In genomic region chr13:37779251-37779667, GRCm38 (mm10) we compare ENCODE assay signal across 8 mouse cellular contexts. TPM values are rescaled to one million over a fixed set of nuclear protein-coding genes. Genes with fewer than 3 reads are reported as not detected.
DNase-seq lines count a peak whose midpoint lies in the region; ATAC-seq and TF ChIP-seq lines count a peak whose summit lies in the region.

No protein-coding gene starts in this region.

- H3K9ac ChIP-seq in heart, embryonic 14.5 days (ENCODE audit: low read length) = peak overlapping the region; percentile 74; the same call in 1 of the 2 replicates
- peak overlapping the region; percentile 67; the same call in 1 of the 2 replicates for H3K9ac ChIP-seq in liver, embryonic 13.5 days
- no peak overlapping the region for H3K9ac ChIP-seq in midbrain, postnatal 0 days (replicated peaks; ENCODE audit: low read length, poor library complexity, severe bottlenecking)

- peak overlapping the region; percentile 62 for H3K27ac ChIP-seq in bone marrow, adult 2 months (ENCODE audit: control insufficient read depth, insufficient read depth, low read depth, low read length, poor library complexity)
- H3K27ac ChIP-seq in heart, embryonic 14.5 days (replicated peaks in 1 of 2; ENCODE audit: control insufficient read depth in 1 of 2, insufficient read depth in 1 of 2, low read depth in 2 of 2, low read length in 2 of 2) = no peak overlapping the region
- no peak overlapping the region for H3K27ac ChIP-seq in liver, embryonic 13.5 days
- no peak overlapping the region for H3K27ac ChIP-seq in midbrain, postnatal 0 days (ENCODE audit: low read depth, low read length)
- H3K27ac ChIP-seq in cerebellum, adult 2 months (ENCODE audit: insufficient read depth, low read length) = no peak overlapping the region

- H3K36me3 ChIP-seq in heart, embryonic 14.5 days (ENCODE audit: control insufficient read depth, insufficient read depth, low read length) = no peaks in the 10 kb centered on the region
- no peaks in the 10 kb centered on the region for H3K36me3 ChIP-seq in liver, embryonic 13.5 days
- H3K36me3 ChIP-seq in midbrain, postnatal 0 days (ENCODE audit: insufficient read depth, low read length) = no peaks in the 10 kb centered on the region

- DNase-seq in heart, adult 11 months = peak; percentile 95
- no peak for DNase-seq in heart, postnatal 25 days (ENCODE audit: low spot score)
- no peak for DNase-seq in liver, embryonic 13.5 days
- DNase-seq in midbrain, postnatal 0 days (ENCODE audit: low spot score) = no peak
- DNase-seq in cerebellum, adult 2 months = no peak
- no peak for DNase-seq in adrenal gland, adult 18-20 months (ENCODE audit: low spot score in 2 of 2)

- peak overlapping the region; percentile 84 for H3K4me3 ChIP-seq in bone marrow, adult 2 months (replicated peaks; ENCODE audit: control insufficient read depth, low read depth, low read length)
- peak overlapping the region; percentile 59 to 69 for H3K4me3 ChIP-seq in heart, embryonic 14.5 days (ENCODE audit: control insufficient read depth in 1 of 2, insufficient read depth in 1 of 2, low read depth in 1 of 2, low read length in 2 of 2)
- H3K4me3 ChIP-seq in liver, embryonic 13.5 days (replicated peaks) = peak overlapping the region; percentile 64
- peak overlapping the region; percentile 61 for H3K4me3 ChIP-seq in midbrain, postnatal 0 days (ENCODE audit: low read depth, low read length)
- H3K4me3 ChIP-seq in cerebellum, adult 2 months (replicated peaks; ENCODE audit: insufficient read depth, low read depth, low read length) = no peak overlapping the region

- peaks cover 7% of the 10 kb centered on the region; the same call in 1 of the 2 replicates for H3K27me3 ChIP-seq in heart, embryonic 14.5 days (ENCODE audit: control insufficient read depth, insufficient read depth, low read length)
- H3K27me3 ChIP-seq in liver, embryonic 13.5 days = peaks cover 25% of the 10 kb centered on the region
- peaks cover 3% of the 10 kb centered on the region for H3K27me3 ChIP-seq in midbrain, postnatal 0 days (ENCODE audit: insufficient read depth, low read length)
- no peaks in the 10 kb centered on the region for H3K27me3 ChIP-seq in cerebellum, adult 2 months (ENCODE audit: control insufficient read depth, insufficient read depth, low read length)

- no peak for ATAC-seq in heart, embryonic 14.5 days (ENCODE audit: insufficient number of reproducible peaks, insufficient read depth, low FRiP score, low read depth)
- no peak for ATAC-seq in liver, embryonic 13.5 days (ENCODE audit: low read depth)
- ATAC-seq in midbrain, postnatal 0 days (ENCODE audit: low FRiP score) = no peak; the same call in 1 of the 2 replicates

- TF ChIP-seq POLR2A in bone marrow, adult 2 months (IDR thresholded peaks at IDR 0.05; ENCODE audit: borderline replicate concordance, control insufficient read depth, low read depth, low read length) = no peak
- TF ChIP-seq POLR2A in cerebellum, adult 2 months (IDR thresholded peaks at IDR 0.05; ENCODE audit: borderline replicate concordance, insufficient read depth, low read length) = no peak

- H3K4me2 ChIP-seq in heart, embryonic 14.5 days (ENCODE audit: low read length) = peak overlapping the region; percentile 100
- H3K4me2 ChIP-seq in liver, embryonic 13.5 days = peak overlapping the region; percentile 96
- H3K4me2 ChIP-seq in midbrain, postnatal 0 days (ENCODE audit: low read depth, low read length, poor library complexity, severe bottlenecking) = peak overlapping the region; percentile 100

- 3% methylated on average over 9 of the region's 9 CpGs for WGBS in bone marrow, adult 2 months
- 6% methylated on average over 9 of the region's 9 CpGs for WGBS in heart, embryonic 14.5 days
- WGBS in liver, embryonic 13.5 days (ENCODE audit: insufficient replicate concordance) = 4% methylated on average over 9 of the region's 9 CpGs
- WGBS in midbrain, postnatal 0 days = 3% methylated on average over 9 of the region's 9 CpGs
- WGBS in cerebellum, adult 2 months = 12% methylated on average over 9 of the region's 9 CpGs

- H3K9me3 ChIP-seq in heart, embryonic 14.5 days (ENCODE audit: control insufficient read depth, low read length) = no peaks in the 10 kb centered on the region
- no peaks in the 10 kb centered on the region for H3K9me3 ChIP-seq in liver, embryonic 13.5 days (replicated peaks)
- H3K9me3 ChIP-seq in midbrain, postnatal 0 days (ENCODE audit: low read length) = no peaks in the 10 kb centered on the region

- no peak for TF ChIP-seq CTCF in bone marrow, adult 2 months (IDR thresholded peaks at IDR 0.05; ENCODE audit: control insufficient read depth, insufficient read depth, low read length)
- TF ChIP-seq CTCF in midbrain, postnatal 0 days (IDR thresholded peaks at IDR 0.05) = no peak
- no peak for TF ChIP-seq CTCF in cerebellum, adult 2 months (IDR thresholded peaks at IDR 0.05; ENCODE audit: borderline replicate concordance, insufficient read depth, low read depth, low read length)

- intact Hi-C loops in heart, postnatal 25 days (cut with DNase I) = loop anchor here (5.0 kb wide), 1 partner anchor 43 kb away; no protein-coding TSS in a partner anchor

- H3K4me1 ChIP-seq in bone marrow, adult 2 months (ENCODE audit: control insufficient read depth, insufficient read depth, low read length) = peaks cover 4% of the 10 kb centered on the region
- peaks cover 16 to 22% of the 10 kb centered on the region in 2 experiments for H3K4me1 ChIP-seq in heart, embryonic 14.5 days (ENCODE audit: control insufficient read depth in 2 of 2, insufficient read depth in 2 of 2, low read length in 2 of 2)
- H3K4me1 ChIP-seq in liver, embryonic 13.5 days (replicated peaks) = peaks cover 32% of the 10 kb centered on the region
- H3K4me1 ChIP-seq in midbrain, postnatal 0 days (ENCODE audit: insufficient read depth, low read length) = peaks cover 6% of the 10 kb centered on the region; the same call in 1 of the 2 replicates
- peaks cover 3% of the 10 kb centered on the region; the same call in 1 of the 2 replicates for H3K4me1 ChIP-seq in cerebellum, adult 2 months (ENCODE audit: control insufficient read depth, insufficient read depth, low read length)

RNA-seq across cellular contexts. Expression of gene Rreb1, which starts 1.1 kb away (rescaled TPM):
- total RNA-seq in heart, postnatal 25 days (2021) = 10 to 100 TPM; 38.0 to 55.6 TPM
- 7.5 and 17.7 TPM in 2 replicates for polyA plus RNA-seq in bone marrow, adult 2 months (2011; ENCODE audit: insufficient read depth, insufficient read length, low replicate concordance, missing spikeins)
- polyA plus RNA-seq in heart, embryonic 14.5 days (2014; fragmentation: Nextera tagmentation; extraction: Ambion mirVana) = 13.6 and 17.8 TPM in 2 replicates
- 4.8 and 5.1 TPM in 2 replicates for polyA plus RNA-seq in liver, embryonic 13.5 days (2015; fragmentation: Nextera tagmentation; extraction: Ambion mirVana)
- total RNA-seq in midbrain, postnatal 0 days (2014; rRNA removed) = 4.3 TPM in 2 replicates
- 1.4 and 2.0 TPM in 2 replicates for polyA plus RNA-seq in midbrain, postnatal 0 days (2015; fragmentation: Nextera tagmentation; extraction: Ambion mirVana)
- 39.2 and 43.8 TPM in 2 replicates for polyA plus RNA-seq in cerebellum, adult 2 months (2012; rRNA removed)
- 10 to 100 TPM; 41.1 to 48.4 TPM for total RNA-seq in adrenal gland, adult 18-20 months (2021)
